Mouse (Mus musculus) spleen, adult 10 weeks (tissue): ENCODE results near the gene Cldn8. TPM values are rescaled to one million over a fixed set of nuclear protein-coding genes. Genes with fewer than 3 reads are reported as not detected.

Experiments
- polyA plus RNA-seq: library from polyadenylated mRNA; stranded (reverse); fragments of 350-450 nt; fragmentation: Illumina TruSeq; extraction: RNeasy Lipid Tissue Mini Kit (QIAGEN cat#74804); gene quantifications from one replicate; pipeline ENCODE4 v1.2.3, GENCODE M21; 2015; ENCODE audit warnings: low replicate concordance; ENCODE audit not compliant: insufficient read depth

Cldn8 gene
- not detected for polyA plus RNA-seq

GRCm38 (mm10) chr16:88563045-88563913 lies at the start of gene Cldn8:
Cldn8 (minus strand) TSS chr16:88563183.

GRCm38 (mm10) chr16:88611922-88612321 lies 48.9 kb upstream of the Cldn8 start, which contains the start of gene Krtap24-1:
Krtap24-1 (minus strand) TSS chr16:88612279.

Other genes starting within 250 kb of the Cldn8 start
- gene Cldn17, start 56.2 kb downstream of the Cldn8 start, polyA plus RNA-seq, result not detected
- not detected for gene Krtap24-1, start 49.1 kb upstream of the Cldn8 start, polyA plus RNA-seq
- not detected for gene 2310079G19Rik, start 64.5 kb upstream of the Cldn8 start, polyA plus RNA-seq
- not detected for gene Krtap26-1, start 84.6 kb upstream of the Cldn8 start, polyA plus RNA-seq
- gene Krtap27-1, start 108.5 kb upstream of the Cldn8 start, polyA plus RNA-seq, result not detected
- gene 2310061N02Rik, start 144.8 kb upstream of the Cldn8 start, polyA plus RNA-seq, result not detected
- not detected for gene Krtap13-1, start 165.7 kb upstream of the Cldn8 start, polyA plus RNA-seq
- not detected for gene Krtap13, start 188.5 kb upstream of the Cldn8 start, polyA plus RNA-seq
- not detected for gene 2310034C09Rik, start 195.7 kb upstream of the Cldn8 start, polyA plus RNA-seq
- not detected for gene 2310057N15Rik, start 211.0 kb upstream of the Cldn8 start, polyA plus RNA-seq
- not detected for gene Gm5965, start 214.7 kb upstream of the Cldn8 start, polyA plus RNA-seq
- gene Gm20741, start 249.0 kb upstream of the Cldn8 start, polyA plus RNA-seq, result not detected